Mouse (Mus musculus) lung, postnatal 10 days (tissue): Measurements from ENCODE around the gene 1500011B03Rik.
A peak's percentile ranks its signal among the peaks of the same experiment; 100 is the strongest.

ENCODE experiments used
- DNase-seq: peaks from one replicate; pipeline ENCODE4 v3.0.0; 2021

The 1500011B03Rik gene

DNA sequence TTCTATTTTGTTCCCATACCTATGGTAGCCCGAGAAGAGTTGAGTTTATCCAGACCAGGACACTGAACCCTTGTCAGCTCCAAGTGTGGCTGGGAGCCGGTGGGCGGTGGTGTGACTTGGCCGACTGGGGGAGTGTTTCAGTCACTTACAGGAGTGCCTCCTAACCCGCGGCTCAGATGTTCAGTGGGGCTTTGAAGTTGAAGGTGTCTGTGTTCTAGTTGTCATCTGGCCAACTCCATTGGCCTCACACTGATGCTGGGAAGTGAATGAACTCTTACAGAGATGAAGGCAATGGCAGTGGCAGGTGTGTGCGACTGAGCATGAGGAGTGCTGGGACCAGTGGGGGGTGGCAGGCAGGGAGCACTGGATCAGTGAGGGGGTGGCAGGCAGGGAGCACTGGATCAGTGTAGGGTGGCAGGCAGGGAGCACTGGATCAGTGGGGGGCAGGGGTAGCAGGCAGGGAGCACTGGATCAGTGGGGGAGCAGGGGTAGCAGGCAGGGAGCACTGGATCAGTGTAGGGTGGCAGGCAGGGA lies 43.2 kb downstream of the 1500011B03Rik start:
- no peak for DNase-seq

DNA sequence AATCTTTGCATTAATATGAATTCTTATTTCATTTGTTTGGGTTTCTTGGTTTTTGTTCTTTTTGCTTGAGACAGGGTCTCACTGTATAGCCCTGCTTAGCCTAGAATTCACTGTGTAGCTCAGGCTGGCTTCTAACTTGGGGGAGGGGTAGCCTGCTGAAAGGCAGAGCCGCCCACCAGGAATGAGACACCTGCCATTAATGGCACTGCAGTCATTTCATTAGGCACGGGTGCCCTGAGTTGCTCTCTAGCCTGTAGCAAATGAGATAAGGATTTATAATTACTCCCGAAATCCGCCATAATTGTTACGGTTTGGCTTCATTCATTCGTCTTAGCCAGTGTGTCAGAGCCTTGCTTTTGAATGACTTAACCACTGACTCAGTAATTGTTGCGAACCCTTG lies 47.1 kb downstream of the 1500011B03Rik start:
- no peak for DNase-seq

DNA sequence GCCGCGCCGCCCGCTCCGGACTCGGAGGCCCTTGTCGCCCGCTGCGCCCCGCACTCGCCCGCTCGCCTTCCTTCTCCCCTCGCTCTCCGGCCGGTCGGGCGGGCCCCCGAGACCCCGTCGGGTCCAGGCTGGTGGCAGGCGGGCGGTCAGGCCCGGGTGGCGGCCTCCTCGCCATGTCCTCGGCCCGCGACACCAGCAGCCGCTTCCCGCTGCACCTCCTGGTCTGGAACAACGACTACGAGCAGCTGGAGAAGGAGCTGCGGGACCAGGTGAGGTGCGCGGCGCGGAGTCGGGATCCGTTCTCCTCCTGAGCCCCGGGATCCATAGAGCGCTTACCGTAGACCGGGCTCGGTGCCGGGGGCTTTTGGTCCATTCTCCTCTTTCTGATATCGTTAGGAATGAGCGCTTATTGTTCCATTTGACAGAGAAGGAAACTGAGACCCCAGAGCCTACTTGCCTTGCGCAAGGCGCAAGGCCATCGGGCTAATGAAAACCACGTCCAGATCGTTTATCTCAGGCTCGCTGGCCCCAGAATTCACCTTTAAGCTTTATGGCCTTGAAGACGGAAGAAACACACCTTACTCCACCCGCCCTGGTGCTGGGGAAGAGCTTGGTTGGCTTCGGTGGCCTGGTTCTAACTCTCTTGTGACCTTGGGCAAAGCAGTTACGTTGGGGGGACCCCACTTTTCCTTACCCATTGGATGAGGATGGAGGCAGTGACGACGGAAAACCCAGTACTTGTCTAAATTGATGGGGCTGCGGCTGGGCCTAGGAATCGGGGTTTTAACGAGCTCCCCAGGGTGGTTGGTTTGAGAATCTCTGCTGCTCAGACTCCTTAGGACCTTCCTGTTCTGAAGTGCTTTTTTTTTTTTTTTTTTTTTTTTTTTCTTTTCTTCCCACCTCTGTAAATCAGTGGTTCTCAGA lies 48.0 kb downstream of the 1500011B03Rik start, which contains the start of gene Git2:
Gene Git2, minus strand, starts transcription at position 462 of the 924 bp plus-strand sequence.
- DNase-seq: peak; percentile 46

DNA sequence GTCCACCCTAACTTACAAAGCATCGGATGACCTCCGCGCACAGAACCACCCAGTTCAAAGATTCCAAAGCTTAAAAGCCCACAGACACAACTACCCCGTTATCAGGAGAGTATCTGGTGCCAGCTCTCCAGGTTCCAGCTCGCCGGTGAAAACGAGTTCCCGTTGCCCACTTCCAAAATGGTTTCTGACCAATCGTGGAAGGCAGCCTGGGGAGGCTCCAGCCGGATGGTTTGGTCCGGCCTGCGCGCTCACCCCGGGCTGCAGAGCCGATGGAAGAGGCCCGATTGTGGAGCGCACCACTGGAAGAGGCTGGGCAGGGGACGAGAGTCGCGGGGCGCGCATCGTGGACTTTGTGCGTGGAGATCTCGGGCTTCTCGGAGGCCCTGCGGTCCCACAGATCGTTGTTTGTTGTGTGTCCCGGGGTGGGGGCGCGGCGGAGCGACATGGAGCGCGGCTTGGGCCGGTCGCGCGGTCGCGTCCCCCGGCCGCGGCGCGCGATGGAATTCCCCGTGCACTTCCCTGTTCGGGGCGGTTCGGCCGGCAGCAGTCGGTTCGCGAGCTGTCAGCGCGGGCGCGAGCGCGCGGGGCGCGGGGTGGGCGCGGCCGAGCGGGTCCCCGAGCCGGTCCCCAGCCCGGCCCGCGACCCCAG lies 48.7 kb downstream of the 1500011B03Rik start, which contains the start of gene Ankrd13a:
Gene Ankrd13a, plus strand, starts transcription at position 275 of the 649 bp plus-strand sequence.
- peak; percentile 94 for DNase-seq

DNA sequence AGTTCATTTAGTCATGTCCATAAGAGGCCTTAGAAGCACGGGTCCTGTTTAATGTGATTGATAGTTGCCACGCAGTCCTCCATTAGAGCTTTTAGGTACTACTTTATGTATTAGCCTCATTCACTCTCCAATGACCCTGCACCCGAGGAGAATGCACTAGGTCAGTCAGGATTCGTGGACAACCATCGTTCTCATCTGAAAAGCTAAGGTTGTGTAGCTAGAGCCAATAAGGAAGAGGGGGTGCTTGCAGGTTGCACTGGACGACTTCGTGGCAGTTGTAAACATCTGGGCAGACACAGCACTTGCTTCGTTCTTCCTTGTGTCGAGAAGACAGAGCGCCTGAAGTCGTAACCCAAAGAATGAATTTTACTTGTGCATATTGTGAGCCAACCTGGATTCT lies 49.5 kb downstream of the 1500011B03Rik start:
- DNase-seq: peak; percentile 21

DNA sequence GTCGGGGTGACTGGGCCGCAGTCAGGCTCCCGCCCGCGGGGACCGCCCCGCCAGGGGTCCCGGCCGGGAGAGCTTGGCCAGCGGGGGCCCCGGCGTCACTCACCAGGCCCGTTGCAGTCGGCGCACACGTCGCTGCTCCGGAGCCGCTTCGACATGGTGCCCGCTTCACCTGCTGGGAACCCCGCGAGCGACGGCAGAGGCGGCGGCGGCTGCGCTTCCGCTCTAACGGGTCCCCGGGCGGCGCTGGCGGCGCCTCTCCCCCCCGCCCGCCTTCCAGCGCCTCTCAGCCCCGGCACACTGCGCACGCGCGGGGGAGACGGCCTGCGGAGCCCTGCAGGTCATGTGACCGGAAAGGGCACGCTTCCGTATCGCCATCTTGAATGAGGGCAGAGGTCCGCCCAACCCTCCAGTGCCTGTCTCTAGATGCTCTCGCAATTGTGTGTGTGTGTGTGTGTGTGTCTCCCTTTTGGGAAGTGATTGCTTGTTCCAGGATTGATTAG lies 50.0 kb downstream of the 1500011B03Rik start:
- DNase-seq: peak; percentile 98

DNA sequence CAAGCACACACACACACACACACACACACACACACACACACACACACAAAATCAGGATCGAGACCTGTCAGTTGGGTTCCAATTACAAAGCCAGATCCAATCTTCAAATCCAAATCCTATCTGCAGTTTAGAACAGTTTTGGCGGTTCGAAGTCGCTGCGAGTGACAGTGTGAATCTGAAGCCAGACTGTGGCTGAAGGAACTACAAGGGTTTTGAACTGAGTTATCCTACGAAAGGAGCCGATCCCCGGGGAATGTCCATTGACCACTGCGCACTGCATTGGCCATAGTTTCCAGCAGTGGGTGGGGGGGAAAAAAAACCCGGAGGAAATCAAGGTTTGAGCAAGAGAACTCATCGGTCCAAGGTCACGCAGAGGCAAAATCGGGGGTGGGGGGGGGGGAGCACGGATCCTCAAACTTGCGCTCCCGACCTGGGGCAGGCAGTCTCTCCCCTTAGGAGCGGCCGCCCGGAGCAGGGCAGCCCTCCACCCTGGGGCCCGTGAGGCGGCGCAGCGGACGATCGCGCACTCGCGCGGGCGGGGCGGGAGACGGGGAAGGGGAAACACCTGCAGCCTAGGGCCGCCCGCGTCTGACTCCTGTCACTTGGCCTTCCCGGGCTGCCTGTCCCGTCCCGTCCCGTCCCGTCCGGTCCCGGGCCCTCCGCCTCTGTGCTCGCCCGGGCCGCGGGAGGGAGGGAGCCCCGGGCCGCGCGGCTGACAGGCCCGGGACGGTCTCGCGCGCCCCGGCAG lies 50.6 kb downstream of the 1500011B03Rik start:
- DNase-seq: peak; percentile 74

DNA sequence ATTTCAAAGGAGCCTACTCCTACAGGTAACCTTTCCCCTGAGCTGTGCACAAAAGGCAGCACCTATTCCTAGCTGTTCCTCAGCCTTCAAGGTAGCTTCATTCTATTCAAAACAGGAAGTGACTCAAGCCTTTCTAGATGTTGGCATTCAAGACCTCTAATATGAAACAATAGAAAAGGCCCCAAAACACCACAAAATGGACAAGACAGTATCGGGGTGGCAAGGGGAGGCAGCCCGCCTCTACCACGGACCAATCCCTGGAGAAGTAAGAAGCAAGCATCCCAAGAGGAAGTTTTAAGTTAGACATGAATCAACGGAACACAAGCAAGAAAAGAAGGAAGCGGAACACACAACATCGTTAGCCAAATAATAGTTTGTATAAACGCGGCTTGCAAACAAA lies 51.5 kb downstream of the 1500011B03Rik start:
- no peak for DNase-seq

DNA sequence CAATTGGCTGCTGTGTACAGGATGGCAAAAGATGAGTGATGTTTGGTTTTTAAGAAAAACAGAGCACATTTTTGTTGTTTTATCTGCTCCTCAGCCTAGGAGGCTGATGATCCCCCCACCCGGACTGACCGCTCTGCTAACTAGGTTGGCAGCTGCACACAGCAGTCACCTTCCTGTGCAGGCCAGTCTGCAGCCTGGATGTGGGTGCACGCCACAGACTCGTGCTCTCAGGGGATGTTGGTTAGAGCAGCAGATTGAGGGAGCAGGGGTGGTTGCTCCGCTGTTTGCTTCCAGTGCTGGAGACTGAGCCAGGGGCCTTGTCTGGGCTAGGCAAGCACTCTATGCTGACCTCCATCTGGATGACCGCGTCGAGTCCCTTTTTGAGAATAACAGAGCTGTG lies 53.5 kb downstream of the 1500011B03Rik start:
- no peak for DNase-seq

DNA sequence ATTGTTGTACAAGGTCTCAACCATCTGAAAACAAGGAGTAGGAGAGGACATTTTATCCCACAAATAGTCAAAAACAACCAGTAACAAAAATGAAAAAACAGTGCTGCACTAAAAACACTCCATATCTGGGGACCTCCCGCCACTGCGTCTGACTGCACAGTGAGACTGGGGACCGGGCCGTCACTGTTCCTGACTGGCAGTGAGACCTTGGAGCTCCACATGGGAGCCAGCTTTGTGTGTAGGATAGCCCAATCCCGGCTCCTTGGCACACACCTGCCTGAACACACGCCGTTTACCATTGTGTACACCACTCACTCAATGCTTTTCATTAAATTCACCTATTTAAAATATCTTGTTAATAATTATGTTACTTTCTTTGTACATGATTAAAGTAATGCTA lies 56.1 kb downstream of the 1500011B03Rik start:
- no peak for DNase-seq

DNA sequence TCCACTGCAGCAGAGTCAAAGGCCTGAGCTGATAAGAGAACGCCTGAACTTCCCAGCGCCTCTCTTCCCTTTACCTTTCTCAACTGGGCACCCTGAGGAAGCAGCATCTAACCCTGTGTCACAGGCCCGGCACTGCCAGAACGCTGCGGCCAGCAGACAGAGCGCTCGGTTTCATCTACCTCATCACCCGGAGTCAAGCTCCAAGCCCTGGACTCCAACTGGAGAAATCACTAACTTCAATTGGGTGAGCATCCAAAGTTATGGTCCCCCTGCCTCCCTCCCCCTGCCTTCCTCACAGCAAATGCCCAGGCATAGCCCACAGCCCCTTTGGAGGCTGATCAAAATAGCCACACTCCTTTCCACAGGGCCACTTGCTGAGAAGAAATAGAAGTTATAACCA lies 56.6 kb downstream of the 1500011B03Rik start:
- no peak for DNase-seq

DNA sequence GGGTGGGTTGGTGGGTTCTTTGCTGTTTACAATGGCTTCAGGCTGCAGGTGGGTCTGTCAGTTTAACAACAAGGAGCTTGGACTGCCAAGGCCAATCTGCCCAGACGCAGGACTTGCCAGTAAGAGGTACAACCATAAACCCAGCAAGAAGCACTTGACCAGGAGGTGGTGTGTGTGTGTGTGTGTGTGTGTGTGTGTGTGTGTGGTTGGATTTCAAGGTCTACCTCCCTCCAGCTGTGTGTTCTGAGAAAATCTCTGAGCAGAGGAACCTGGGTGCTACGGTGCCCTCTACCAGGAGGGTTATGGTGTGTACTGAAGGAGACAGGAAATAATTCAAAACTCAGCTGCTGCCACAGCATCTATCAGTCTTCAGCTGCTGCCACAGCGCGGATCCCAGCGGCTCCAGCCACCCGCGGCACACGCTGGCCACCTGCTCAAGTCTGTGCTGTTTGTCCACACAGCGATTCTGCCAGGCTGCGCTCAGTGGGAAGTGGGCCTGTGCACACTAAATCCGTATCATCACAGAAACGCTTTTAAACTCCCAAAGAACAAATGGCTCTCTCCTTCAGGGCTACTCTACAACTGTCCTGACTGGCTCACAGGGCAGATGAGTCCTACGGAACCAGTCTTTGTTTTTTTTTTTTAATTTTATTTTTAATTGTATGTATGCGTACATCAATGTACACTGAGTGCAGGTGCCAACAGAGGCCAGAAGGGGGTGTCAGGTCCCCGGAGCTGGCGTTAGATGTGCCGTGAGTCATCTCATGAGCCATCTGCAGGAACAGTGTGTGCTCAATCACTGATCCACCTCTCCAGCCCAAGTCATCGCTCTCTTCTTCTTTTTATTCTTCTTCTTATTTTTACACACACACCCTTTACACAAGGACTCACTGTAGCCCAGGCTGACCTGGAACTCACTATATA lies 58.2 kb downstream of the 1500011B03Rik start:
- DNase-seq: no peak

DNA sequence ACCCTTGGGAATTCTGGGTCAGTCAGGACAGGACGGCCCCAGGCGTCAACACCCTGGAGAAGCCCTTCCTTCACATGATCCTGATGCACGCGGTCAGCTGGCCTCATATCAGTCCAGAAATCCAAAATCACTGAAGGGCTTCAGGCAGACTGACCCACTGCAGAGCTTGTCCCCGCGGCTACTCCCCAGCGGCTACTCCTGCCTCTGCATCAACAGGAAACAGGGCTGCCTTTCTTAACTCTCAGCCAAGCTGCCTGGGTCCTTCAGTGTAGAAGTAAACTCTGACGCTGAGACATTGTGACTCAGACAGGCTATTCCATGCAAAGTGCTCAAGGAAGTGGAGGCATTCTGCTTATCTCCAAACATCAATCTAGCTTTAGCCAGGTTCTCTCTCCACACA lies 61.3 kb downstream of the 1500011B03Rik start:
- DNase-seq: peak; percentile 45

DNA sequence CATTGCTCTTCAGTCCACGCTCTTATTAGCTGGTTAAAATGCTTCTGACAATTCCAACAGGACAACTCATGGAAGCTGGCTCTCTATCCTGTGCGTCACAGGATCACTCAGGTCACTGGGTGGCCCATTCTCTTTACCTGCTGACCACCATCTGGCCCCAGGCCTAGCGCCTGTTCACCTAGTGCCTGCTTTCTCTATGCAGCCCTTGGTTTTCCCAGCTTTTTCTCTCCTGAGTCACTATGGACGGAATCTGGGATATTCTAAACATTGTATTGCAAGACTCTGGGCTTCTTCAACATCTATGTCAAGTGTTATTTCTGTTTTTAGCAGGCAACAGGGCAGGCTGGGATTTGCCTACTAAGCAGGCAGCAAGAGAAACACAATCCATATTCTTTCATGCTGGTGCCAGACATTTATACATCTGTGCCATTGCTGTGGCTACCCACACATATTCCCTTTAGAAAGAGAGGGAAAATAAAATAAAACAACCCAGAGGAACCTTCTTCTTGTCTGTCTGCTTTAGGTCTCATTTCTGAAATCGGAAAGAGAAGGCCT lies 63.7 kb downstream of the 1500011B03Rik start:
- DNase-seq: no peak
